Mouse (Mus musculus) forebrain, embryonic 15.5 days (tissue): ENCODE results near the gene Smyd3. TPM values are rescaled to one million over a fixed set of nuclear protein-coding genes. Genes with fewer than 3 reads are reported as not detected.

Experiments
- ATAC-seq: fragments of 200-750 bp; cut with Nextera tagmentation; replicated peaks from 2 replicates; pipeline ENCODE4 v1.8.0; 2017; ENCODE audit warnings: mild to moderate bottlenecking, moderate TSS enrichment, moderate library complexity
- H3K27ac ChIP-seq: fragments of 300-500 bp; sonication (generic); replicated peaks from 2 replicates; pipeline ENCODE4 v1.5.1; 2015; ENCODE audit warnings: mild to moderate bottlenecking, inconsistent platforms
- H3K27me3 ChIP-seq: fragments of 300-500 bp; sonication (generic); 2 replicates; pipeline ENCODE4 v1.6.1; 2015; ENCODE audit warnings: inconsistent platforms
- H3K36me3 ChIP-seq: fragments of 300-500 bp; sonication (generic); 2 replicates; pipeline ENCODE4 v1.6.1; 2015; ENCODE audit warnings: mild to moderate bottlenecking, inconsistent platforms
- H3K4me1 ChIP-seq: fragments of 300-500 bp; sonication (generic); 2 replicates; pipeline ENCODE4 v1.6.1; 2015; ENCODE audit warnings: inconsistent platforms
- H3K4me2 ChIP-seq: fragments of 300-500 bp; sonication (generic); replicated peaks from 2 replicates; pipeline ENCODE4 v1.6.1; 2015; ENCODE audit warnings: mild to moderate bottlenecking, inconsistent platforms
- H3K4me3 ChIP-seq: fragments of 300-500 bp; sonication (generic); 2 replicates; pipeline ENCODE4 v1.5.1; 2015; ENCODE audit warnings: mild to moderate bottlenecking, inconsistent platforms
- H3K9ac ChIP-seq: fragments of 300-500 bp; sonication (generic); replicated peaks from 2 replicates; pipeline ENCODE4 v1.6.1; 2015; ENCODE audit warnings: mild to moderate bottlenecking, inconsistent platforms
- H3K9me3 ChIP-seq: fragments of 300-500 bp; sonication (generic); 2 replicates; pipeline ENCODE4 v1.6.1; 2016; ENCODE audit warnings: inconsistent platforms
- WGBS: fragments of 180-500 bp; shearing (Covaris S2); methylation state at CpG from one replicate; pipeline ENCODE4 v1.1.7; 2015; ENCODE audit warnings: mixed read lengths; 5-methylcytosine and 5-hydroxymethylcytosine counted together
- polyA plus RNA-seq: library from polyadenylated mRNA; unstranded; fragments of >200 nt; fragmentation: Nextera tagmentation; extraction: Ambion mirVana; gene quantifications from 2 replicates; pipeline ENCODE4 v1.2.1, GENCODE M21; 2015

Smyd3 gene
- polyA plus RNA-seq, 1 experiment from 2014 or later, result 25.8 TPM

DNA sequence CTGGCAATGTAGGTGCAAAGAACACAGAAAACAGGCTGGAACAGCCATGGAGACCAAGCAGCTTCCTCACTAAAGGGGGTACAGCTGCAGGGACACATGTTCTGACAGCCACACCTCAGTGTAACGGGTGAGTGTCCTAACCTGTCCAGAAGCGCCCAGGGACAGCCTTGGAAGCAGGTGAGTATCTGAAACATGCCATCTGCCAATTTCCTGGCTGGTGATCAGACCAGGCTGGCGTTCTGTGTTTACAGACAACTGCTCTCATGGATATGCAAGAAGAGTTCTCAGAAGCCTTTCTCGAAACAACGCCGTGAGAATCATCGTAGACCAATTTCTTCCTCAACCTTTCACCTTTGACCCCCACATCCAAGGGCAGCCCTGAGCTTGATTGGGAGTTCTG lies 444.0 kb downstream of the Smyd3 start:
- no peaks in the 10 kb centered on the region for H3K9me3 ChIP-seq
- no peak overlapping the region for H3K4me3 ChIP-seq
- H3K36me3 ChIP-seq, result no peaks in the 10 kb centered on the region
- H3K9ac ChIP-seq, result no peak overlapping the region
- H3K27ac ChIP-seq, result no peak overlapping the region
- WGBS, result 72% methylated on average over 7 of the region's 7 CpGs
- peaks cover 8% of the 10 kb centered on the region for H3K27me3 ChIP-seq
- peaks cover 14% of the 10 kb centered on the region for H3K4me1 ChIP-seq
- H3K4me2 ChIP-seq, result no peak overlapping the region
- ATAC-seq, result 0 out of 2 replicates have a peak, but pooled peaks have one; percentile 32

DNA sequence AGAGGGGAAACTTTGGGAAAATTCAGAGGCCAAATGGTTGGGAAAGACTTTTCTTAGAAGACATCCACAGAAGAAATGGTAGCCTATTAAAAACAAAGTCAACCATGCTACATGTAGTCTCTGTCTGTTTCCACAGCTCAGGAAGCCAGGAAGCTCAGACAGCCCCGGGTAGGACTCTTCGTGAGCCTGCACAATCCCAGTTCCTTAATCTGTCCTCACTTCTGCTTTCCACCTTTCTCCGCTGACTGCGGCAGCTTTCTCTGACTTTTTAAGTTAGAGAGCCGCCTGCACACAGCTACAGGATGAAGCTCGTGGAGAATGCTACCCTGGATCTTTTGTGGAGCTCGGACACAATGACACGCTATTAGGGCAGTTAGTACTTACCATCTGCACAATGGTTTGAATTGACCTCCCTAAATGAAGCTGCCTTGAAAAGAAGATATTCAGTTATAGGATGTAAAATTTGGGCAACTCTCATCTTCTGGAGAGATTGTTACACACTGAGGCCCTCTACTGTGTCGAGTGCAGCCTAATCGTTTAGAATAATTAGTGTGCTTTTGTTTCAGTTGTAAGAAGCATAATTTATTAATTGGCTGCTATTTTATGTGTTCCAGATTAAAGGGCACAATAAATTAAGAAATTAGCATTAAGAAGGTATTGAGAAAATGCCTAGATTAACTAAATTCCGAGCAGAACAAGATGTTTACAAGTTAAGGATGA lies 444.7 kb downstream of the Smyd3 start:
- no peak overlapping the region for H3K4me2 ChIP-seq
- peaks cover 14% of the 10 kb centered on the region for H3K4me1 ChIP-seq
- no peak overlapping the region for H3K4me3 ChIP-seq
- 17% methylated on average over 11 of the region's 11 CpGs for WGBS
- no peaks in the 10 kb centered on the region for H3K9me3 ChIP-seq
- H3K27me3 ChIP-seq, result peaks cover 8% of the 10 kb centered on the region
- no peaks in the 10 kb centered on the region for H3K36me3 ChIP-seq
- ATAC-seq, result 0 out of 2 replicates have a peak, but pooled peaks have one; percentile 43
- no peak overlapping the region for H3K27ac ChIP-seq
- H3K9ac ChIP-seq, result no peak overlapping the region

- WGBS, result 63% methylated on average over 1 of the region's 1 CpGs
Measured at GRCm38 (mm10) chr1:179072406-179072805, 445.4 kb downstream of the Smyd3 start.

GRCm38 (mm10) chr1:179068990-179069389 lies 448.9 kb downstream of the Smyd3 start:
- H3K27me3 ChIP-seq, result peaks cover 8% of the 10 kb centered on the region
- no peak overlapping the region for H3K4me2 ChIP-seq
- H3K27ac ChIP-seq, result no peak overlapping the region
- no peak overlapping the region for H3K9ac ChIP-seq
- ATAC-seq, result no peak
- H3K4me3 ChIP-seq, result no peak overlapping the region
- no peaks in the 10 kb centered on the region for H3K36me3 ChIP-seq
- H3K9me3 ChIP-seq, result no peaks in the 10 kb centered on the region
- 84% methylated on average over 1 of the region's 1 CpGs for WGBS
- H3K4me1 ChIP-seq, result peaks cover 10% of the 10 kb centered on the region

More at GRCm38 (mm10) chr1:179072406-179072805, 445.4 kb downstream of the Smyd3 start:
- ATAC-seq, result no peak
- H3K9ac ChIP-seq, result no peak overlapping the region
- no peak overlapping the region for H3K27ac ChIP-seq
- H3K4me2 ChIP-seq, result no peak overlapping the region
- H3K27me3 ChIP-seq, result peaks cover 8% of the 10 kb centered on the region
- H3K9me3 ChIP-seq, result no peaks in the 10 kb centered on the region
- H3K4me3 ChIP-seq, result no peak overlapping the region
- peaks cover 14% of the 10 kb centered on the region for H3K4me1 ChIP-seq
- no peaks in the 10 kb centered on the region for H3K36me3 ChIP-seq

DNA sequence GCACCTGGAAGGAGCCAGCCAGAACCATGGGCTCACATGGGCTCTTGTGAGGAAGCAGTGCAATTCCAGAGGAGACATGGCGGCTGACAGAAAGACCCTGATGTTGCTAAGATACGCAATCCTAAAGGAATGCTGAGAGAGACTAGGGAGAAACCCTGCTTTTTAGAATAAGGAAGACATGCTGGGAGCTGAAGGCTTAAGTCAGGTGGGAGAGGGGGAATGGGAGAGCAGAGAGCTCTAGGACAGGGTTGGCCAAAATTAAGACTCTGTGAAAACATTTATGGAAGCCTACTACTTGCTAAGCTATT lies 452.6 kb downstream of the Smyd3 start:
- Histone ChIP-seq H3K27ac (no peak overlapping the region), H3K4me2 (no peak overlapping the region), H3K9me3 (no peaks in the 10 kb centered on the region), H3K36me3 (no peaks in the 10 kb centered on the region), H3K9ac (no peak overlapping the region), H3K4me1 (peaks cover 21% of the 10 kb centered on the region), H3K27me3 (peaks cover 4% of the 10 kb centered on the region; the same call in 1 of the 2 replicates), H3K4me3 (no peak overlapping the region)
- no peak for ATAC-seq
- WGBS, result 67% methylated on average over 2 of the region's 2 CpGs

GRCm38 (mm10) chr1:179064601-179065293 lies 453.1 kb downstream of the Smyd3 start:
- Histone ChIP-seq H3K4me3 (no peak overlapping the region), H3K27me3 (peaks cover 4% of the 10 kb centered on the region; the same call in 1 of the 2 replicates), H3K27ac (no peak overlapping the region), H3K4me1 (peaks cover 26% of the 10 kb centered on the region), H3K9me3 (no peaks in the 10 kb centered on the region), H3K36me3 (no peaks in the 10 kb centered on the region), H3K4me2 (no peak overlapping the region), H3K9ac (no peak overlapping the region)
- ATAC-seq, result no peak
- 83% methylated on average over 14 of the region's 14 CpGs for WGBS

- Histone ChIP-seq H3K27ac (no peak overlapping the region; the same call in 1 of the 2 replicates), H3K9ac (no peak overlapping the region), H3K4me3 (no peak overlapping the region), H3K4me2 (no peak overlapping the region), H3K9me3 (no peaks in the 10 kb centered on the region), H3K36me3 (no peaks in the 10 kb centered on the region), H3K4me1 (peaks cover 30% of the 10 kb centered on the region), H3K27me3 (no peaks in the 10 kb centered on the region)
- peak; percentile 46 for ATAC-seq
- WGBS, result 4% methylated on average over 9 of the region's 9 CpGs
Measured at GRCm38 (mm10) chr1:179061759-179062168, 456.1 kb downstream of the Smyd3 start.

DNA sequence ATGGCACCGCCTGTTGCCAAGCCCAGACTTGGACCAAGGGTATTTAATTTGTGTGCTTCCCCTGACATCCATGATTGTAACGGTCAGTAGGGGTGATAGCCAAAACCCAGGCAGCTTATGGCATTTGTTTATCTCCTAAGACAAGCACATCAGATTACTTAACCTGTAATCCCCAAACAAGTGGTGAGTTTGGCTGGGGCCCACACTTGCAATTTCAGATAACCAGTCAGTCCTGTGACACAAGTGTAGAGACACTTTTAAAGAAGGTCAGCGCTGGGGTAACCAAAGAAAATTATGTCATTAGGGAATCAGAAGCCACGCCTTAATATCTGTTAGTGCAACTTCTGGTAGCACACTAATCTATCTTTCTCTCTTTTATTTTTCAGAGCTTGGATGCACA lies 456.8 kb downstream of the Smyd3 start:
- Histone ChIP-seq H3K27ac (no peak overlapping the region), H3K27me3 (no peaks in the 10 kb centered on the region), H3K9ac (no peak overlapping the region), H3K4me3 (no peak overlapping the region), H3K36me3 (no peaks in the 10 kb centered on the region), H3K4me1 (peaks cover 30% of the 10 kb centered on the region), H3K4me2 (no peak overlapping the region), H3K9me3 (no peaks in the 10 kb centered on the region)
- WGBS, result 54% methylated on average over 4 of the region's 4 CpGs
- no peak for ATAC-seq

DNA sequence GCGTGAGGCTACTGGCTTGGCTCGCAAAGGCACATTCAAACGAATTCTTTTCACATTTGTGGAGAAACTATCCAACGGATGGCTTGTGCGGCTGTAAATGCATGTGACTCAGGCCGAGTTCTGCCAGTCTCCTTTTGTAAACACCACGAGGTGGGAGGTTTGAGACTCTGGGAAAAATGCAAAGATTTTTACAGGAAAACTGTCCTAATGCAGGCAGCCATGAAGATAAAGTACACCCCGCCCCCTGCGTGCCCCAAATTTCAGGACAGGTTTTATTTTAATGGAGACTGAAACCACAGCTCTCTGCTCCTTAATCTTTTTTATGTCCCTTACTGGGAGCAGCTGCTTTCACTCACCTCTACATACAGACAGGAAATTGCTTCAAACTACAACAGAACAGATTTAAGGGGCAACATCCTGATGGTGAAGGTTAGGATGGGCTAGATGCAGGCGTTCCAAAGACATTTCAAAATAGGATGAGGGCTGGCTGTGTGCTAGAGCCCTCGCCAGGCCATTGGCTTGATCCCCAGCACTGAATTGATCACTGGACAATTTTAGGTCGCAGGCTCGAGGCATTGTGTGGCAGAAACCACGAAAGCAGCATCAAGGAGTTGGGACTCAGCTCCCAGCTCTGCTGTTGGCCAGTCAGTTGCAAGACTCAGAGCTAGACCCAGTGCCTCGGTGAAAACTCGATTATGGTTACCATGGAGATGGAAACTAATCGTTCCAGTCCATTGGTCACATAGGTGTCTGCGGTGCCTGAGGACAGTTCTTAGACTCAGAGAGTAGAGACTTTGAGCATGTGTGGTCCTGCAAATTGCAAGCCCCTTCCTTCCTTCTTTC lies 457.5 kb downstream of the Smyd3 start:
- Histone ChIP-seq H3K36me3 (no peaks in the 10 kb centered on the region), H3K9ac (no peak overlapping the region), H3K27me3 (peaks cover 3% of the 10 kb centered on the region; the same call in 1 of the 2 replicates), H3K4me2 (no peak overlapping the region), H3K4me3 (no peak overlapping the region), H3K4me1 (peaks cover 30% of the 10 kb centered on the region), H3K9me3 (no peaks in the 10 kb centered on the region), H3K27ac (no peak overlapping the region)
- 47% methylated on average over 18 of the region's 18 CpGs for WGBS
- peak; percentile 44; the same call in 1 of the 2 replicates for ATAC-seq

GRCm38 (mm10) chr1:179059286-179060112 lies 458.3 kb downstream of the Smyd3 start:
- peaks cover 30% of the 10 kb centered on the region for H3K4me1 ChIP-seq
- ATAC-seq, result no peak
- peaks cover 3% of the 10 kb centered on the region; the same call in 1 of the 2 replicates for H3K27me3 ChIP-seq
- WGBS, result 78% methylated on average over 15 of the region's 15 CpGs
- no peak overlapping the region for H3K9ac ChIP-seq
- no peaks in the 10 kb centered on the region for H3K36me3 ChIP-seq
- no peak overlapping the region for H3K4me3 ChIP-seq
- H3K4me2 ChIP-seq, result no peak overlapping the region
- no peaks in the 10 kb centered on the region for H3K9me3 ChIP-seq
- H3K27ac ChIP-seq, result no peak overlapping the region

- no peaks in the 10 kb centered on the region for H3K36me3 ChIP-seq
- no peaks in the 10 kb centered on the region for H3K9me3 ChIP-seq
- no peak for ATAC-seq
- H3K4me1 ChIP-seq, result peaks cover 30% of the 10 kb centered on the region
- H3K4me3 ChIP-seq, result no peak overlapping the region
- H3K4me2 ChIP-seq, result no peak overlapping the region
- H3K27ac ChIP-seq, result no peak overlapping the region
- no peak overlapping the region for H3K9ac ChIP-seq
- WGBS, result 84% methylated on average over 4 of the region's 4 CpGs
- peaks cover 3% of the 10 kb centered on the region; the same call in 1 of the 2 replicates for H3K27me3 ChIP-seq
Measured at GRCm38 (mm10) chr1:179058675-179059074, 459.2 kb downstream of the Smyd3 start.
